21 mouse cellular contexts compared by ENCODE assay signal in genomic region chr5:87538111-87538510, GRCm38 (mm10). TPM values are rescaled to one million over a fixed set of nuclear protein-coding genes. Genes with fewer than 3 reads are reported as not detected.
"Had no signal": no experiment of that assay in that cellular context is flagged by ENCODE, and none has a peak within 500 bp of the region (broad histone marks: within the 10 kb centered on the region; RNA-seq: fewer than 3 reads in every experiment).

TSS of gene Sult1b1 (minus strand) at chr5:87538195.

- H3K27me3 ChIP-seq: midbrain, embryonic 12.5 days; neural tube, embryonic 13.5 days had no signal

- H3K4me2 ChIP-seq: hindbrain, embryonic 14.5 days; midbrain, embryonic 12.5 days; neural tube, embryonic 13.5 days had no signal

- H3K4me3 ChIP-seq: left cerebral cortex, adult 2 months; limb, embryonic 10.5 days; midbrain, embryonic 12.5 days; neural tube, embryonic 13.5 days had no signal

- DNase-seq: kidney, adult 18-20 months; kidney, postnatal 25 days; lung, adult 18-20 months; retina, postnatal 1 day; right cerebral cortex, postnatal 14 days; thymus, adult 2 months; thymus, postnatal 25 days had no signal

- H3K27ac ChIP-seq: hindbrain, embryonic 14.5 days; left cerebral cortex, adult 2 months; limb, embryonic 10.5 days; midbrain, embryonic 12.5 days; neural tube, embryonic 13.5 days had no signal

- H3K4me1 ChIP-seq: limb, embryonic 10.5 days; midbrain, embryonic 12.5 days; neural tube, embryonic 13.5 days had no signal

- H3K36me3 ChIP-seq: limb, embryonic 10.5 days; midbrain, embryonic 12.5 days; neural tube, embryonic 13.5 days had no signal

- ATAC-seq: midbrain, embryonic 16.5 days had no signal

- H3K9me3 ChIP-seq: limb, embryonic 10.5 days; midbrain, embryonic 12.5 days; neural tube, embryonic 13.5 days had no signal

- H3K9ac ChIP-seq: hindbrain, embryonic 14.5 days; midbrain, embryonic 12.5 days; neural tube, embryonic 13.5 days had no signal

RNA-seq across cellular contexts. Expression of gene Sult1b1, which starts in this region (rescaled TPM):
- total RNA-seq: layer of hippocampus, adult 8-10 months; layer of hippocampus, postnatal 14 days; left cerebral cortex, adult 2 months; left cerebral cortex, postnatal 14 days; megakaryocyte-erythroid progenitor cell, adult 5-6 weeks had no signal
- polyA plus RNA-seq: hindbrain, embryonic 14.5 days; limb, embryonic 10.5 days; limb, embryonic 14.5 days; lung, embryonic 16.5 days; midbrain, embryonic 12.5 days; midbrain, embryonic 16.5 days; neural tube, embryonic 13.5 days; spleen, adult 2 months; testis, adult 2 months; thymus, adult 2 months had no signal
